ENCODE assay signal across 12 mouse cellular contexts in genomic region chr3:39718946-39719545, GRCm38 (mm10).
A peak's percentile ranks its signal among the peaks of the same experiment; 100 is the strongest.
DNase-seq lines count a peak whose midpoint lies in the region; ATAC-seq and TF ChIP-seq lines count a peak whose summit lies in the region.
"Had no signal": no experiment of that assay in that cellular context is flagged by ENCODE, and none has a peak within 500 bp of the region (broad histone marks: within the 10 kb centered on the region; RNA-seq: fewer than 3 reads in every experiment).

No protein-coding gene starts in this region.

- TF ChIP-seq CTCF in layer of hippocampus, adult 2 months (conservative IDR thresholded peaks at IDR 0.05), result no peak
- no peak for TF ChIP-seq CTCF in left cerebral cortex, adult 2 months (IDR thresholded peaks at IDR 0.05)

- no peak for ATAC-seq in monocyte, adult 5-6 weeks (replicated peaks; ENCODE audit: insufficient number of reproducible peaks, low FRiP score, low TSS enrichment, poor library complexity, severe bottlenecking)

- H3K4me3 ChIP-seq in layer of hippocampus, adult 2 months, result no peak overlapping the region
- H3K4me3 ChIP-seq in left cerebral cortex, adult 2 months, result no peak overlapping the region
- H3K4me3 ChIP-seq: neural tube, embryonic 13.5 days had no signal

- DNase-seq in layer of hippocampus, adult 9-11 months, result peak; percentile 43
- DNase-seq in layer of hippocampus, adult 2 months (ENCODE audit: low spot score in 2 of 2), result no peak
- DNase-seq in frontal cortex, postnatal 25 days (ENCODE audit: low spot score in 2 of 2), result peak; percentile 3 to 5
- DNase-seq in left cerebral cortex, adult 2 months (ENCODE audit: extremely low spot score in 1 of 2, low spot score in 2 of 2), result peak; percentile 14 to 32
- peak; percentile 55 to 64 for DNase-seq in right cerebral cortex, postnatal 36 days (ENCODE audit: low spot score in 2 of 2)
- DNase-seq in cerebellum, postnatal 4 days (ENCODE audit: low spot score in 2 of 2), result no peak
- no peak for DNase-seq in ovary, postnatal 36 days (ENCODE audit: low spot score)
- DNase-seq: kidney, postnatal 25 days; thymus, postnatal 25 days had no signal

- H3K27ac ChIP-seq in layer of hippocampus, adult 2 months, result no peak overlapping the region
- H3K27ac ChIP-seq in left cerebral cortex, adult 2 months, result no peak overlapping the region
- H3K27ac ChIP-seq: macrophage; neural tube, embryonic 13.5 days had no signal

- intact Hi-C loops in left cerebral cortex, adult 2 months (cut with DNase I), result no loop called here

Comparison
In these comparisons a context has a peak if more than half of its experiments do, and no peak if none do; other contexts are left out.
1. DNase-seq: peak in layer of hippocampus, adult 9-11 months (single experiment), frontal cortex, postnatal 25 days (2 of 2), left cerebral cortex, adult 2 months (2 of 2) and right cerebral cortex, postnatal 36 days (2 of 2); none in layer of hippocampus, adult 2 months (0 of 2), cerebellum, postnatal 4 days (0 of 2) and ovary, postnatal 36 days (single experiment).